Mouse (Mus musculus): ENCODE measurements at regions not wholly inside any gene's neighbourhood (a gene's known extent, or its start where the extent isn't known, plus 50 kb on each side); places are given as distances from the start of the nearest gene placed in this dataset.

GRCm38 (mm10) chr7:73643993-73644335 is 96.1 kb upstream of the Fam174b start:
- TF ChIP-seq CTCF (conservative IDR thresholded peaks at IDR 0.05; ENCODE audit: low read length) (no peak), POU5F1 (IDR thresholded peaks at IDR 0.05; ENCODE audit: borderline replicate concordance, low read length) (no peak), NANOG (IDR thresholded peaks at IDR 0.05; ENCODE audit: borderline replicate concordance, low read length) (no peak)
